Mouse (Mus musculus): ENCODE measurements around the gene Ephb1. TPM values are rescaled to one million over a fixed set of nuclear protein-coding genes. Genes with fewer than 3 reads are reported as not detected.

Ephb1 gene
- total RNA-seq, 1 experiment from 2014 or later = 3.7 TPM

DNA sequence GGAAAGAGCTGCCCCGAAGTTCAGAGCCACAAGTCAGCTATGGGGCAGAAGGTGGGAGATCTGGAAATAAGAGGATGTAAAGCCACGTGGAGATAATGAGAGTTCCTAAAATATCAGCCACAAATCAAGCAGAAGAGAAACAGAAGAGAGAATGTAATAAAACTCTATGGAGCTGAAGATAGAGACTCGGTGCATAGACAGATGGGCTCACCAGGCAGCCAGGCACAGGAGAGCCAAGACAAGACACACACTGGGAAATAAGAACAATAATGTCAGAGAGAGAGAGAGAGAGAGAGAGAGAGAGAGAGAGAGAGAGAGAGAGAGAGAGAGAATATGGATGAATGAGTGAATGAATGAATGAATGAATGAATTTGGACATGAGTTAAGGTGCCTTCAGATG, 198.6 kb downstream of the Ephb1 start:
- no peak for DNase-seq

GRCm38 (mm10) chr9:102139181-102139580, 215.3 kb downstream of the Ephb1 start:
- DNase-seq = no peak

- DNase-seq = no peak
Measured at GRCm38 (mm10) chr9:102138671-102139070, 215.8 kb downstream of the Ephb1 start.

DNA sequence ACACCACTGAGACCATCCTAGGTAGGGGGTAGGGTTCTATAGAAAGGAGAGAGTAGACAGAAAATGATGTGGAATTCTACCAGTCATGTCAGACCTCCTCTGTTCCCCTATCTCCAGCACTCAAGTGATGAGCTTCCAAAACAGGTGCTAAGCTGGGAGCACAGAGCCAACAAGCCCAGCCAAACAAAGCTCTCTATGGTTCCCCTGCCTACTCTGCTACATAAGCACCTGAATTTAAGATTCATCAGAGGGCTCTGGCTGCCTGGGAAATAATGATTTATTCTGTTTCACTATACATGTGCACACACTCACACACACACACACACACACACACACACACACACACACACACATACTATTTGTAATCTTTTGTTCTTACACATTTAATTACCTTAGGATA, 216.3 kb downstream of the Ephb1 start:
- no peak for DNase-seq

- no peak for DNase-seq
Measured at GRCm38 (mm10) chr9:102130506-102130905, 224.0 kb downstream of the Ephb1 start.

GRCm38 (mm10) chr9:102126510-102126909, 228.0 kb downstream of the Ephb1 start:
- no peak for DNase-seq

DNA sequence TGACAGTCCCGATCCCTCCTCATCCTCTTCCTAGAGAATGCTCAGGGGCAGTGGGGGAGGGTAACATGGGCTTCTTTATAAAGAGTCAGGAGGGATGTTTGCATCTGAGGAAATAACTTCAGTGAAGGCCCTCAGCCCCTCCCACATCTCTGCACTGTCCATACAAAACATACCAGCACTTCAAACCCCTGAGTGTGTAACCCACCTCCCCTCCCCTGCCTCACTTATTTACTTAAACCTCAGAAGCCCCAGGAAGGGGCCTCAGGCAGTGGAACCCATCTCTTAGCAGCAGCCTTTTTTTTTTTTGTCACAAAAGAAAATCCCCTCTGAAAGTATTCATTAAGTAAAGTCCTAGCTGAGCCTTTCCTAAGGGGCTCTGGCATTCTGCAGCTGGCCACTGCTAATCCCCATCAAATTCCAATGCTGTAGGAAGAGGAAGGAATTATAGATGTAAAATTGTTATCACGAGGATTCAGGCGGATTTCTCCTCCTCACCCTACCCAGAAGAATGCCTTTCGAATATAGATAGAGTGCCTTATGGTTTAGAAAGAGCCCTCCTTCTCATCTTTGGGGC, 231.5 kb downstream of the Ephb1 start:
- DNase-seq = no peak

- no peak for DNase-seq
Measured at GRCm38 (mm10) chr9:102119422-102119821, 235.1 kb downstream of the Ephb1 start.

DNA sequence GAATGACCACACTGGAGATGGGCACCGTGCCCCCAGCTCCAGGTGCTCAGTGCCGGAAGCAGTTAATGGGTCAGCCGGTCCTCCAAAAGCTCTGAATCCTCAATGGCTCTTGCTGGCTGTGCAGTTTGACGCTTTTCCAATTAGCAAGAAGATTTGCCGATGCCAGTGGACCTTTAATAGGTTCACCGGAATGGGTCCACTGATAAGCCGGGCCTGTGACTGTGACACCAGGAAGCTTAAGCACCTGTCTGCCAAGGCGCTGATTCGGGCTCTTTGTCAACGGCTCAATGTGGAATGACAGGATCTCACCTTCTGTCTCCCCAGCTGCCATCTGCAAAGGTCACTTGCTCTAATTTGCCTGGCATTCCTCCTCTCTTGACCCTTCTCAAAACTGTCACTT, 239.2 kb downstream of the Ephb1 start:
- DNase-seq = no peak

- DNase-seq = peak; percentile 21
Measured at GRCm38 (mm10) chr9:102111471-102111870, 243.0 kb downstream of the Ephb1 start.

DNA sequence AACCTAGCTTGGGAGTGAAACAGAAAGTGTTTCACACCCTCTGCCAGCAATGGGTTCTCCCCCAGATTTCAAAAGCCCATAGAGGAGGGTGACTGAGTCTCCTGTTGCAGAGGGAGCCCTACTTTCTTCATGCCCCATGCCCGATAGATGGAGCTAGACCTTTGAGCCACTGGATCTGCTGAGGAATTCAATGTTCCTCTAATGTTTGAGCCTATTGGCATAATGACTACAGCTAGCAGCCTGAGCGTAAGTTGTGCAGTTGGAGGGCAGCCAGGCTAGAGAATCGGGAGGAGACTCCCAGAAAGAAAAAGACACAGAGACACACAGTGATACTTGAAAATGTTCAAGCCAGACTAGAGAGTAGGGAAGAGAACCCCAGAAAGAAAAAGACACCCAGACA, 246.5 kb downstream of the Ephb1 start:
- no peak for DNase-seq

DNA sequence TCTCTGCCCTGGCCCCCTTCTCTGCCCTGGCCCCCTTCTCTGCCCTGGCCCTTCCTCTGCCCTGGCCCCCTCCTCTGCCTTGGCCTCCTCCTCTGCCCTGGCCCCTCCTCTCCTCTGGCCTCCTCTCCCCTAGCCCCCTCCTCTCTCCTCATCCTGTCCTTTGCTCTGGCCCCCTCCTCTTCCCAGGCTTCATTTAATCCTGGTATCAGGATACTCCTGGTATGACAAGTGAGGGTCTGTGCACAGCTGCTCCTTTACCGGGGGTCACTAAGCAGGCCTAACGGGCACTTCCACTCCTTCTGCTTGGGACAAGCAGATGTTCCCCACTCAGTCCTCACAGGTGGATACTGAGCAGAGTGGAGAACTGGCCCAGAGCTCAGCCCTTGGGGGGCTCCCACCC, 247.3 kb downstream of the Ephb1 start:
- DNase-seq = no peak

DNA sequence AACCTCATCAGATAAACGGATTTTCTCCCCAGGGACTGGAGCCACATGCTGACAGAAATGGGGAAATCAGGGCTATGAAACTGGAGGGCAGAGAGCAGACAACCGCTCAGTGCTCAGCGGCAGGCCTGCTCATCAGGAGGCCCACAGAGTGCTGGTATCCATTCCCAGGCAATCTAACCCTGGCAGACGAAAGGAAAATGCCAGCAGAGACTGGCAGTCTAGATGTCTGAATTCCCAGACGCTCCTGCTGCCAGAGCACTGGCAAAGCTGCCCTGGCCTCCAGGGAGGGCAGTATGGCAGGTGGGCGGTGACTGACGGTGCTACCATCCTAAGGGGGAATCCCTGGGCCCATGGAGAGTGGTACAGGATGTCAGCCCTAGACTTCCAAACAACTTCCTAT, 257.7 kb downstream of the Ephb1 start:
- DNase-seq = no peak

GRCm38 (mm10) chr9:102088598-102088997, 265.9 kb downstream of the Ephb1 start:
- DNase-seq = no peak

DNA sequence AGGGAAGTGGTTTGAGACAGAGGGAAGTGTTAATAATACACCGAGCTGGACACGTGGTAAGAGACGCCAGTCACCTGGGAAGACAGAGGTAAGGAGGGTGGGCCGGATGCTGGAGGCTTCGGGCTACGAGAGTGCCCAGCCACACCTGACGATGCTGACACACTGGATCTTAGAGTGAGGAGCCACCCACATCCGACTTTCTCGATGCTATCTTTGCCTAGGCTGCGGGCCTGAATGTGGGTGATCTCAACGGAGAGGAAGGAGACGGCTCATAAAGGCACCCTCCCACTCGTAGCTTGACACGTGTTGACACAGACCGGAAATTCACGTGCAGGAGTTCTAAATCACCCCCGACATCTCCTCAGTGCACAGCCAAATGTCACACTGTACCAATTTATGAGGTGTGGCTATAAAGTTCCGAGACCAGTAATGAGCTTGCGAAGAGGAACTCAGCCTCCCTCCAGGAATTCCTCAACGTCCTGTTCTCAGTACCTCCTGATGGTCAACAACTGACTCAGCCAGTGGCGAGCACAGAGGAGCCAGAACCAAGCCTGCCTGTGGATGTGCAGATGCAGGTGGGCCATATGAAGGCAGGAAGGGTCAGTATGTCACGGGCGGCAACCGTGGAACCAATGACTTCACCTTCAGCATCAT, 268.3 kb downstream of the Ephb1 start:
- no peak for DNase-seq

- no peak for DNase-seq
Measured at GRCm38 (mm10) chr9:102085477-102085876, 269.0 kb downstream of the Ephb1 start.

DNA sequence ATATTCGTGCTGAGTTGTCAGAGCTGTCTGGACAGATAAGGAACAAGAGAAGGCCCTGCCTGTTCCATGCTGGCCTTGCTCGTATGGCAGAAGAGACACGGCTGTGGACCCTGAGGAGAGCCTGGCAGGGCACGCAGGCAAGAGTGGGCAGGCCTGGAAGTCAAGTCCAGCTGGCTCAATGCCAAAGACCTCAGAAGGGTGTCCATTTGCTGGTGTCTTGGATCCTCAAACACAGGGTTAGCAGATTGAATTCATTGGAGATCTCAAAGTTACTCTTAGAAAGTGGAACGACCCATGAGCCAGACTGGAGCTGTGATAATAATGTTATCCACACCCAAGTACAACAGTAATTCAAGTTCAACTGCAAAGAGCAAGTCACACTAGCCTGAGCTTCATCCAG, 273.6 kb downstream of the Ephb1 start:
- no peak for DNase-seq

GRCm38 (mm10) chr9:102079151-102079550, 275.3 kb downstream of the Ephb1 start:
- DNase-seq = no peak

DNA sequence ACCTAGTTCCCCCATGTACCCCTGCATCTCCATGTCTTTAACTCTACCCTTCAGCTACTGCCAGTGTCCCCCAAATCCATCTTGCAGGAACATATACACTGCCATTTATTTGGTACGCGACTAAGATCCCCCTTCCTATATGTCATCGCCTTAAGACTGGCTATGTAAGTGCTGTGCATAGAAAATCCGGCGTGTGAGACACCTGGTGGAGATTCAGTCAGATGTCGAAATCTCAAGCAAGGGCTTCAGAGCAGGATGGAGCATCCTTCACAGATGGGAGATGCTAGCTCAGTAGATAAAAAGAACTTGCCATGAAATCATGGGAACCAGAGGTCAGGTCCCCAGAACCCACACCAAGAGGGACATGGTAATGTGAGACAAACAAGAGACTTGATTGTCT, 276.3 kb downstream of the Ephb1 start:
- no peak for DNase-seq

DNA sequence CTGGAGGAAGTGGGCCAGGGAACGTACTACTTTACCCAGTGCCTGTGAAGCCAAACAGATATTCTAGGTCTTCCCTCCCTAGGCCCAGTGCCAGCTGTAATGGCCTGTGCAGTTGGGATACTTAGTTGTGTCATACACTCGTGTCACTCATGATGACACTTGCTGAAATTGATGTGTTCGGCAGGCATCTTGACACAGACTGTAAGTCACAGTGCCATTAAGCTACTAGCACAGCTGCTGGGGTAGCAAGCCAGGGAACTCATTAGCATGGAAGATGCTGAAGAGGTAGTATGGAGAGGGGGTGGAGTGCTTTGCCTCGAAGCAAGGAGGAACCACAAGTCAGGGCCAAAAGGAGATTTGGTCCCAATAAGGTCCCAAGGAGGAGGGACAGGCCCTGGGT, 279.0 kb downstream of the Ephb1 start:
- no peak for DNase-seq

DNA sequence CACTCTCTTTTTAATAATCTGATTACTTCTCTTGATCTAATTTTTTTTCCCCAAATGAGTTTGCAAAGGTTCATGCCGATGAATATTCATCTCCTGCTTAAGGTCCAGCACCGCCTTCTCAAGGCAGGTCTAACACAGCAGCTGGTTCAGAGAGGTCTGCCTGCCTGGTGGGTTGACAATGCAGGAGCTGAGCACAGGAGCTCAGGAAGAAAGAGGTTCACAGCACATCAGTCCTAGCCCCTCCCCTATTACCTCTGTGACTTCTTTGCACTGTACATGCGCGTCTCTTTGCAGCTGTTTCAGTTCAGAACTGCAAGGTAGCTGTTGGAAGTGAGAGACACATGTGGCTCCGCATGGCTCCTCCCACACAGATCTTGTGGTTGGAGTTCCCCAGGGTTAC, 281.1 kb downstream of the Ephb1 start:
- DNase-seq = no peak

DNA sequence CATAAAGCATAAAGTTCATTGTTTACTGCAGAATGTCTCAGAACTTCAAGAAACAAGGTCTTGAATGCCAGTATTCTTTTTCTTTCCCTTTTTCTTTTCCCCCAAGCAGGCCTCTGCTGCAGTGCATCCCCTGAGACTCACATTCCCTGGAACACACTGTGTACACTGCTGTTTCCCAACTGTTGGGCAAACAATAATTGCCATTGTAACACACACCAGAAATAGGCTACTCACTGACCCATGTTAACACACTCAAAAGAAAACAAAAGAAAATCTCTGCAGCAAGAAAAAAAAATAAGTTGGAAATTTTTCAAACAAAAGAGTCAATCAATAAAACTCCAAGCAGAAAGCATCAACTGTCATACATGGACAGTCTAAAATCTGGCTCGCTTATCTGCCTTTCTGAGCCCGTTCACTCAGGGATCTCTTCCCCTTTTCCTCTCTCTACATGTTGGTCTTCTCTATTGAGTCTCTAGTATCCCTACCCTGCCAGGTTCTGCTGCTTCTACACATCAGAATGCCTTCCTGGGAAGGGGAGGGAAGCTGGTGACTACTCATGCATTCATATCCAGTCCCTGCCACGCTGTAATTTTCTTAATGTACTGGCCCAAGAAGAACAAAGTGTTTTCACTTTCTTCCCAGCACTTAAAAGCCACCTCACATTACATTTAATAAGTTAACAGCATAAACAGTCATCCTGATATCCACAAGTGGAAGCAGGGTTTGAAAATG, 285.2 kb downstream of the Ephb1 start:
- DNase-seq = peak; percentile 9

DNA sequence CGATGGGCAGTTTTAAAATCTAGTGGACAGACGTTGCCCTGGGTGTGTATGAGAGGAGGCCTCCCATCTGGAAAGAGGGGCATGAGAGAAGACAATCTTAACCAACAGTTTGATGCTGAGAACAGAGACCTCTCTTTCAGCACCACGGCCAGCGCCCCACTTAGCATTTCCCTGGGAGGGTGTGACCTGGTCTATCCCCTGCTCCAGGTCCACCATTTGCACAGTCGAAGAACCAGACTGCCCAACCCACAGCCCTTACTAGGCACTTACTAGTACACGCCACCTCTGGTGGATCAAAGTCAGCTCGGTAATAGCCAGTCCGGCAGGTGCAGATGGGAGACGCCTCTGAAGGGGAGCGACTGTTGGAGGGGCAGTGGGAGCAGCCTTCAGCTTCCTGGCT, 287.9 kb downstream of the Ephb1 start:
- DNase-seq = peak; percentile 62

DNA sequence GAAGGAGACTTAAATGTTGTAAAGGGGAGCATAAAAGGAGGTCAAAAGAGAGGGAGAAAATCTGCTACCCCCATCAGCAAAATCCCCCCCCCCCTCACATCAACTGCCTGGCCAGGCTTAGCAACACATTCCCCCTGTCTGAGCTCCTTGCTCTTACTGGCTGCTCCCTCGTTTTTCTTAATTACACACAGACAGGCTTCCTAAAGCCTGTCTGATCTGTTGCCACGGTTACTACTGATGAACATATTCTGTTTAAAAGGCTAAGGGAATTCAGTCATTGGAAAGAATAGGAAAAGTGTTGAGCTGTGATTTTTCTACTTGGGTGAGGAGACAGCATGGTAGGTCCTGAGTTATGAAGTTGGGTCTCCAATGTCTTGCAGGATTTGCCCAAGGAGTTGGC, 308.6 kb downstream of the Ephb1 start:
- no peak for DNase-seq

Data from adrenal gland, postnatal 14 days (tissue).